Mouse (Mus musculus) bone marrow macrophage, adult 2 months (primary cell): Measurements from ENCODE around the gene Rprd2. TPM values are rescaled to one million over a fixed set of nuclear protein-coding genes. Genes with fewer than 3 reads are reported as not detected.

ENCODE experiments used
- H3K27ac ChIP-seq: 2 replicates; pipeline ENCODE4 v1.5.1; 2012; ENCODE audit warnings: low read depth, low read length; ENCODE audit not compliant: insufficient read depth
- H3K4me1 ChIP-seq: 2 replicates; pipeline ENCODE4 v1.6.1; 2012; ENCODE audit warnings: low read length; ENCODE audit not compliant: control insufficient read depth, insufficient read depth
- H3K4me3 ChIP-seq: 2 replicates; pipeline ENCODE4 v1.5.1; 2012; ENCODE audit warnings: mild to moderate bottlenecking, low read length, moderate library complexity; ENCODE audit not compliant: insufficient read depth
- CTCF ChIP-seq: IDR thresholded peaks from 2 replicates; pipeline ENCODE4 v1.5.1; 2012; ENCODE audit warnings: low read depth, mild to moderate bottlenecking, low read length, moderate library complexity
- POLR2A ChIP-seq: IDR thresholded peaks from 2 replicates; pipeline ENCODE4 v1.6.1; 2012; ENCODE audit warnings: mild to moderate bottlenecking, low read depth, low read length, borderline replicate concordance
- polyA plus RNA-seq: library from polyadenylated mRNA; stranded (reverse); fragments of >200 nt; gene quantifications from 2 replicates; pipeline ENCODE4 v1.2.4, GENCODE M21; 2012; ENCODE audit not compliant: missing spikeins, insufficient read depth, insufficient read length

The Rprd2 gene
- polyA plus RNA-seq, 1 experiment, result 29.0 TPM

DNA sequence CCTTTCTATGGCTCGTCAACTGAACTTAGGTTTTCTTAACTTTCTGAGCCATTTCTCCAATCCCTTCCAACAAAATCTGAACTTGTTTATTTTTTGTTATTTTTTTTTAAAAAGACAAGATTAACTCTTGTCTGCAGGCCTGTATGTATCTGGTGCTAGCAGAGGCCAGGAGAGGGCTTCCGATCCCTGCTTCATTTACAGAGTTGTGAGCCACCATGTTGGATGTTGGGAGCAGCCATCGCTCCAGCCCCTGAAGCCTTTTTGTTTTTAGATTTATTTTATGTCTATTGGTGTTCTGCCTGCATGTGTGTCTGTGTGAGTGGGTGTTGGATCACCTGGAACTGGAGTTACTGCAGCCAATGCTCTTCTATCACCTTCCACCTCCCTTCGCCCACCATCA is 86.9 kb downstream of the Rprd2 start:
- H3K27ac ChIP-seq, result no peak overlapping the region
- H3K4me1 ChIP-seq, result peaks cover 28% of the 10 kb centered on the region
- TF ChIP-seq CTCF (no peak), POLR2A (no peak)

DNA sequence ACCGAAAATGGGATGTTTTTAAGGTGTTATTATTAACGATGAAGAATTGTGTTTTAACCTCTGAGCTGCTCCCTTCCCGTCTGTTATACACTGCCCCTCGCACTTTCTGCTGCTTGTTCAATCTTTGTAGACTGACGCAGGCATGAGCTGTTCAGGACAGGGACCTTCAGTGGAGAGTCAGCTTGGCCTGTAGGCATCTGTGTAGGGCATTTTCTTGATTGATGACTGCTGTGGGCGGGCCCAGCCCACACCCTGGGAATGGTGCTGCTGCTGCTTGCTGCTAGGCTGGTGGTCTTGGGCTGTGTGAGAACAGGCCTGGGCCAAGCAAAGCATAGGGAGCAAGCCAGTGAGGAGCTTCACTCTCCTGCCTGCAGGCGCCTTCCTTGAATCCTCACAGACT is 88.2 kb downstream of the Rprd2 start:
- no peak for TF ChIP-seq POLR2A
- TF ChIP-seq CTCF, result no peak
- Histone ChIP-seq H3K27ac (no peak overlapping the region), H3K4me1 (peaks cover 35% of the 10 kb centered on the region), H3K4me3 (no peak overlapping the region)

More for the DNA sequence above, 86.9 kb downstream of the Rprd2 start:
- no peak overlapping the region for H3K4me3 ChIP-seq

DNA sequence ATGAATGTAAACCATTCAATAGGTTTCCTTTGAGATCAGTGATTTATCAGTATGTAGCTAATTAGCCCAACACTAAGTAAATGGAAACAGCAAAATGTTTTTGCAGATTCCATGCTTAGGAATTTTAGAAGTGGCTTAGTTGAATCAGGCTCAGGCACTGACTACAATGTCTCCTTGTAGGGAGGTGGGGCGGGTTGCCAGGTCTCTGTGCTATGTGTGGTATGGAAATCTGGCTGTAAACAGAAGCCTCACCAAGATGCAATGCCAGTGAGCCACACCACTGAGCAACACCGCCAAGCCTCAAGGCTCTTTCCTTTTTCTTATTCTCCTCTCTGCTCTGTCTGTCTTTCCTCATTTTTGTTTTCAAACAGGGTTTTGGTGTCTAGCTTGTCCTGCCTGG is 89.8 kb downstream of the Rprd2 start:
- H3K4me3 ChIP-seq, result no peak overlapping the region
- H3K4me1 ChIP-seq, result peaks cover 21% of the 10 kb centered on the region
- TF ChIP-seq POLR2A, result no peak
- no peak for TF ChIP-seq CTCF
- H3K27ac ChIP-seq, result no peak overlapping the region

DNA sequence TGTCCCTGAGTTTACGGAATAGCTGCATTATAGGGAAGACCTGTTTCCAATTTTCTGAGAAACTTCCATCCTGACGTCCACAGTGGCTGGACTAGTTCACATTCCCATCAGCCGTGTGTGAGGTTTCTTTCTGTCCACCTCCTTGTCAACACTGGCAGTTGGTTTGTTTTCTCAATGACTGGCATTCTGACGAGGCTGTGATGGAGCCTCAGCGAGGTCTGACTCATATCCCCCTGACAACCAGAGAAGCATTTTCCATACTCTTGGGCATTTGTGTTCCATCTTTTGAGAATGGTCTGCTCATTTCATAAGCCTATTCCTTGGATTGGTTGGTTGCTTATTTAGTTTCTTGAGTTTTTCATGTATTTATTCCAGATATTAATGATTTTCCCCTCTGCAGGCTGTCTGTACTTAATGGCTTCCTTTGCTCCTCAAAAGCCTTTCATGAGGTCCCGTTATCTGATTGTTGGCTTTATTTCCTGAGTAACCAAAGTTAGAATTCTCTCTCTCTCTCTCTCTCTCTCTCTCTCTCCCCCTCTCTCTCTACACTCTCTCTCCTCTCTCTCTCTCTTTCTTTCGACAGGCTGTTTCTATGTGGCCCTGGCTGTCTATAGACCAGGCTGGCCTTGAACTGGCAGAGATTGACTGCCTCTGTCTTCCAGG is 91.8 kb downstream of the Rprd2 start:
- TF ChIP-seq POLR2A (no peak), CTCF (no peak)
- H3K27ac ChIP-seq, result no peak overlapping the region
- H3K4me1 ChIP-seq, result peaks cover 7% of the 10 kb centered on the region
- H3K4me3 ChIP-seq, result no peak overlapping the region

DNA sequence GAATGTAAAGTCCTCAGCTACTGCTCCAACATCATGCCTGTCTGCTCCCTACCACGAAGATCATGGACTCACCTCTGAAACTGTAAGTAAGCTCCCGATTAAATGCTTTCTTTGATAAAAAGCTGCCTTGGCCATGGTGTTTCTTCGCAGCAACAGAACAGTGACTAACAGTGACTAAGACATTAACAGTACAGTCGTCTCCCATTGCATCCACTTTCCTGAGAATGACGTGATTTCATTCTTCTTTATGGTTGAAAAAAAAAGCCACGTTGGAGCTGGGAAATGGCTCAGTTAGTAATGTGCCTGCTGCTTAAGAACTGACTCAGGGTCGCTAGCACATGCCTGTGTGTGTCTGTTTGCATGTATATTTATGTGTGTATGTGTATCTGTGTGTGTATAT is 92.8 kb downstream of the Rprd2 start:
- H3K4me1 ChIP-seq, result peaks cover 7% of the 10 kb centered on the region
- no peak overlapping the region for H3K27ac ChIP-seq
- TF ChIP-seq CTCF (no peak), POLR2A (no peak)
- H3K4me3 ChIP-seq, result no peak overlapping the region

DNA sequence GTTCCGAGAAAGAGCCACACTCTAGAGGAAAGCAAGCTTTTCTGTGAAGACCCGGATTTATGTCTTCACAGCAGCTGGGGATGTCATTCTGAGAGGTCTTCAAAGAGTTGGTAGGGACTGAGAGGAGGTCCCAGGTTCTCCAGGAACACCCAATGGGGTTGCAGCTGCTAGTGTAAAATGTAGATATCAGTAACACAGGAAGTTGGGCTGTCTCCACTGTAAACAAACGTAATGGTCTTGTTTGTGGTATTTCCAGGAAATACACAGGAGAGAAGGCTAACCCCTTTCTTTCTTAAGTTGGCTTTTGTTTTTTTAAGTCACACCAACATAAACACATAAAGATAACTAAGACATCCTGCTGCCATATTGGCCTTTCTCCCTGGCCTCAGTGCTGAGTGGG is 96.3 kb downstream of the Rprd2 start:
- no peak overlapping the region for H3K4me3 ChIP-seq
- peaks cover 7% of the 10 kb centered on the region for H3K4me1 ChIP-seq
- TF ChIP-seq CTCF (no peak), POLR2A (no peak)
- no peak overlapping the region for H3K27ac ChIP-seq

- Histone ChIP-seq H3K4me1 (no peaks in the 10 kb centered on the region), H3K27ac (no peak overlapping the region), H3K4me3 (no peak overlapping the region)
- no peak for TF ChIP-seq CTCF
- TF ChIP-seq POLR2A, result no peak
These were observed 100.5 kb downstream of the Rprd2 start for GRCm38 (mm10) chr3:95718153-95718552.

DNA sequence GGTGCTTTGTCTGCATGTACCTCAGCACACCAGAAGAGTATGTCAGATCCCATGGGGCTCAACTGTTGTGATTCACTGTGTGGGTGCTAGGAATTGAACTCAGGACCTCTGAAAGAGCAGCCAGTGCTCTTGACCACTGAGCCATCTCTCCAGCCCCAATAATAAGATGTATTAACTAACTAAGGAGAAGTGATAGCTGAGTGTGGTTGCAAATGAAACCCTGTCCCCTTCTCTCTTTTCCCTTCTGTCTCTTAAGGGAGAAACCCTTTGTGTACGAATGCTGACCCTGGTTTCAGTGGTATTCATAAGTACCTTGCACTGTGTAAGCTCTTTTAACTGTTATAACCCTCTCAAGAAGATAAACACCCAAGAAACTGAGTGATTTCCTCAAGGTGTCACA is 102.6 kb downstream of the Rprd2 start:
- no peak overlapping the region for H3K27ac ChIP-seq
- no peak overlapping the region for H3K4me3 ChIP-seq
- no peak for TF ChIP-seq CTCF
- TF ChIP-seq POLR2A, result no peak
- no peaks in the 10 kb centered on the region for H3K4me1 ChIP-seq

Other genes starting within 250 kb of the Rprd2 start
- gene Golph3l, start 229.9 kb downstream of the Rprd2 start, polyA plus RNA-seq, result 66.3 and 75.3 TPM in 2 replicates
- 99.2 and 115 TPM in 2 replicates for gene Ensa, start 193.9 kb downstream of the Rprd2 start, polyA plus RNA-seq
- 565 and 578 TPM in 2 replicates for gene Mcl1, start 160.1 kb downstream of the Rprd2 start, polyA plus RNA-seq
- 2.4 and 2.6 TPM in 2 replicates for gene Adamtsl4, start 130.9 kb downstream of the Rprd2 start, polyA plus RNA-seq
- gene Ecm1, start 79.3 kb downstream of the Rprd2 start, polyA plus RNA-seq, result 155 and 159 TPM in 2 replicates
- gene Tars2, start 58.7 kb downstream of the Rprd2 start, polyA plus RNA-seq, result 27.0 and 27.8 TPM in 2 replicates
- 33.0 and 34.9 TPM in 2 replicates for gene Prpf3, start 37.0 kb upstream of the Rprd2 start, polyA plus RNA-seq
- gene Mrps21, start 52.7 kb upstream of the Rprd2 start, polyA plus RNA-seq, result 227 and 228 TPM in 2 replicates
- gene Ciart, start 63.4 kb upstream of the Rprd2 start, polyA plus RNA-seq, result 1.6 and 1.7 TPM in 2 replicates
- 145 and 162 TPM in 2 replicates for gene BC028528, start 73.1 kb upstream of the Rprd2 start, polyA plus RNA-seq
- gene Aph1a, start 75.1 kb upstream of the Rprd2 start, polyA plus RNA-seq, result 116 and 118 TPM in 2 replicates
- not detected in 2 replicates for gene Car14, start 85.8 kb upstream of the Rprd2 start, polyA plus RNA-seq
- gene Anp32e, start 110.4 kb upstream of the Rprd2 start, polyA plus RNA-seq, result 134 and 150 TPM in 2 replicates
- 298 and 305 TPM in 2 replicates for gene Plekho1, start 177.1 kb upstream of the Rprd2 start, polyA plus RNA-seq
- 18.6 and 22.9 TPM in 2 replicates for gene Vps45, start 239.6 kb upstream of the Rprd2 start, polyA plus RNA-seq